Mouse (Mus musculus) neural tube, embryonic 12.5 days (tissue): ENCODE data around the gene Dnajc13. TPM values are rescaled to one million over a fixed set of nuclear protein-coding genes. Genes with fewer than 3 reads are reported as not detected.

Source experiments
- ATAC-seq: fragments of 200-750 bp; cut with Nextera tagmentation; 2 replicates; pipeline ENCODE4 v1.8.0; 2017; ENCODE audit warnings: low read depth, mild to moderate bottlenecking, moderate TSS enrichment, moderate library complexity; ENCODE audit not compliant: low FRiP score
- H3K27ac ChIP-seq: fragments of 300-500 bp; sonication (generic); 2 replicates; pipeline ENCODE4 v1.5.1; 2016
- H3K27me3 ChIP-seq: fragments of 300-500 bp; sonication (generic); replicated peaks from 2 replicates; pipeline ENCODE4 v1.6.1; 2016; ENCODE audit warnings: mild to moderate bottlenecking
- H3K36me3 ChIP-seq: fragments of 300-500 bp; sonication (generic); 2 replicates; pipeline ENCODE4 v1.6.1; 2016; ENCODE audit warnings: mild to moderate bottlenecking
- H3K4me1 ChIP-seq: fragments of 300-500 bp; sonication (generic); 2 replicates; pipeline ENCODE4 v1.6.1; 2016
- H3K4me2 ChIP-seq: fragments of 300-500 bp; sonication (generic); replicated peaks from 2 replicates; pipeline ENCODE4 v1.6.1; 2016; ENCODE audit warnings: mild to moderate bottlenecking
- H3K4me3 ChIP-seq: fragments of 300-500 bp; sonication (generic); 2 replicates; pipeline ENCODE4 v1.5.1; 2016
- H3K9ac ChIP-seq: fragments of 300-500 bp; sonication (generic); 2 replicates; pipeline ENCODE4 v1.6.1; 2016; ENCODE audit warnings: mild to moderate bottlenecking
- H3K9me3 ChIP-seq: fragments of 300-500 bp; sonication (generic); 2 replicates; pipeline ENCODE4 v1.6.1; 2016; ENCODE audit warnings: mild to moderate bottlenecking
- WGBS: fragments of 180-500 bp; shearing (Covaris S2); methylation state at CpG from one replicate; pipeline ENCODE4 v1.1.7; 2016; 5-methylcytosine and 5-hydroxymethylcytosine counted together
- polyA plus RNA-seq: library from polyadenylated mRNA; unstranded; fragments of >200 nt; fragmentation: Nextera tagmentation; extraction: Ambion mirVana; gene quantifications from 2 replicates; pipeline ENCODE4 v1.2.1, GENCODE M21; 2016

The Dnajc13 gene
- polyA plus RNA-seq, 1 experiment from 2014 or later = 20.0 TPM

- no peak overlapping the region for H3K4me2 ChIP-seq
- no peaks in the 10 kb centered on the region for H3K4me1 ChIP-seq
- H3K36me3 ChIP-seq = peaks cover 73% of the 10 kb centered on the region
- no peak overlapping the region for H3K4me3 ChIP-seq
- 78% methylated on average over 2 of the region's 2 CpGs for WGBS
- no peak overlapping the region for H3K27ac ChIP-seq
- no peaks in the 10 kb centered on the region for H3K27me3 ChIP-seq
- no peak overlapping the region for H3K9ac ChIP-seq
- ATAC-seq = no peak
- H3K9me3 ChIP-seq = no peaks in the 10 kb centered on the region
Observed at GRCm38 (mm10) chr9:104194528-104194927, 68.2 kb downstream of the Dnajc13 start.

GRCm38 (mm10) chr9:104193900-104194299 lies 68.8 kb downstream of the Dnajc13 start:
- Histone ChIP-seq H3K4me3 (no peak overlapping the region), H3K4me1 (no peaks in the 10 kb centered on the region), H3K9ac (no peak overlapping the region), H3K27me3 (no peaks in the 10 kb centered on the region), H3K27ac (no peak overlapping the region), H3K36me3 (peaks cover 76% of the 10 kb centered on the region), H3K9me3 (no peaks in the 10 kb centered on the region), H3K4me2 (no peak overlapping the region)
- WGBS = 93% methylated on average over 2 of the region's 2 CpGs
- no peak for ATAC-seq

- Histone ChIP-seq H3K27ac (no peak overlapping the region), H3K4me2 (no peak overlapping the region), H3K9me3 (no peaks in the 10 kb centered on the region), H3K4me3 (no peak overlapping the region), H3K27me3 (no peaks in the 10 kb centered on the region), H3K9ac (no peak overlapping the region), H3K36me3 (peaks cover 78% of the 10 kb centered on the region), H3K4me1 (no peaks in the 10 kb centered on the region)
- ATAC-seq = no peak
- 86% methylated on average over 1 of the region's 1 CpGs for WGBS
Observed at GRCm38 (mm10) chr9:104193327-104193726, 69.4 kb downstream of the Dnajc13 start.

GRCm38 (mm10) chr9:104192513-104192912 lies 70.2 kb downstream of the Dnajc13 start:
- Histone ChIP-seq H3K36me3 (peaks cover 76% of the 10 kb centered on the region), H3K27ac (no peak overlapping the region)
- WGBS = 94% methylated on average over 6 of the region's 6 CpGs

GRCm38 (mm10) chr9:104189657-104190056 lies 73.1 kb downstream of the Dnajc13 start:
- no peaks in the 10 kb centered on the region for H3K4me1 ChIP-seq
- H3K4me3 ChIP-seq = no peak overlapping the region
- WGBS = 94% methylated on average over 5 of the region's 5 CpGs
- H3K9me3 ChIP-seq = no peaks in the 10 kb centered on the region
- no peak overlapping the region for H3K9ac ChIP-seq
- H3K36me3 ChIP-seq = peaks cover 67% of the 10 kb centered on the region
- no peak overlapping the region for H3K4me2 ChIP-seq
- ATAC-seq = no peak
- H3K27me3 ChIP-seq = no peaks in the 10 kb centered on the region
- no peak overlapping the region for H3K27ac ChIP-seq

More at GRCm38 (mm10) chr9:104192513-104192912, 70.2 kb downstream of the Dnajc13 start:
- no peak overlapping the region for H3K4me2 ChIP-seq
- no peak overlapping the region for H3K9ac ChIP-seq
- no peak overlapping the region for H3K4me3 ChIP-seq
- no peak for ATAC-seq
- no peaks in the 10 kb centered on the region for H3K4me1 ChIP-seq
- no peaks in the 10 kb centered on the region for H3K27me3 ChIP-seq
- no peaks in the 10 kb centered on the region for H3K9me3 ChIP-seq

- WGBS = 93% methylated on average over 1 of the region's 1 CpGs
- no peaks in the 10 kb centered on the region for H3K4me1 ChIP-seq
Observed at GRCm38 (mm10) chr9:104188704-104189103, 74.0 kb downstream of the Dnajc13 start.

GRCm38 (mm10) chr9:104187028-104187427 lies 75.7 kb downstream of the Dnajc13 start:
- no peaks in the 10 kb centered on the region for H3K27me3 ChIP-seq

More at GRCm38 (mm10) chr9:104188704-104189103, 74.0 kb downstream of the Dnajc13 start:
- Histone ChIP-seq H3K4me3 (no peak overlapping the region), H3K4me2 (no peak overlapping the region), H3K9ac (no peak overlapping the region), H3K27ac (no peak overlapping the region), H3K36me3 (peaks cover 62% of the 10 kb centered on the region), H3K9me3 (no peaks in the 10 kb centered on the region), H3K27me3 (no peaks in the 10 kb centered on the region)
- no peak for ATAC-seq

GRCm38 (mm10) chr9:104183181-104183580 lies 79.5 kb downstream of the Dnajc13 start:
- H3K27me3 ChIP-seq = no peaks in the 10 kb centered on the region
- peaks cover 55% of the 10 kb centered on the region for H3K36me3 ChIP-seq
- no peak for ATAC-seq
- no peak overlapping the region for H3K4me2 ChIP-seq
- H3K9me3 ChIP-seq = no peaks in the 10 kb centered on the region
- WGBS = 93% methylated on average over 5 of the region's 5 CpGs
- no peak overlapping the region for H3K27ac ChIP-seq
- H3K4me1 ChIP-seq = peaks cover 12% of the 10 kb centered on the region; the same call in 1 of the 2 replicates
- H3K9ac ChIP-seq = no peak overlapping the region
- no peak overlapping the region for H3K4me3 ChIP-seq

More at GRCm38 (mm10) chr9:104187028-104187427, 75.7 kb downstream of the Dnajc13 start:
- Histone ChIP-seq H3K4me2 (no peak overlapping the region), H3K27ac (no peak overlapping the region), H3K4me3 (no peak overlapping the region), H3K9me3 (no peaks in the 10 kb centered on the region), H3K9ac (no peak overlapping the region), H3K4me1 (peaks cover 7% of the 10 kb centered on the region; the same call in 1 of the 2 replicates), H3K36me3 (peaks cover 58% of the 10 kb centered on the region)
- 91% methylated on average over 5 of the region's 5 CpGs for WGBS
- ATAC-seq = no peak

GRCm38 (mm10) chr9:104182328-104182727 lies 80.4 kb downstream of the Dnajc13 start:
- Histone ChIP-seq H3K4me2 (no peak overlapping the region), H3K36me3 (peaks cover 54% of the 10 kb centered on the region), H3K9me3 (no peaks in the 10 kb centered on the region), H3K4me3 (no peak overlapping the region), H3K27me3 (no peaks in the 10 kb centered on the region), H3K27ac (no peak overlapping the region), H3K4me1 (peaks cover 12% of the 10 kb centered on the region; the same call in 1 of the 2 replicates), H3K9ac (no peak overlapping the region)
- WGBS = 32% methylated on average over 5 of the region's 5 CpGs
- ATAC-seq = no peak

- no peak overlapping the region for H3K9ac ChIP-seq
- H3K4me1 ChIP-seq = peaks cover 12% of the 10 kb centered on the region; the same call in 1 of the 2 replicates
- no peak for ATAC-seq
Observed at GRCm38 (mm10) chr9:104181626-104182025, 81.1 kb downstream of the Dnajc13 start.

GRCm38 (mm10) chr9:104180046-104180445 lies 82.7 kb downstream of the Dnajc13 start:
- Histone ChIP-seq H3K27me3 (no peaks in the 10 kb centered on the region), H3K36me3 (peaks cover 66% of the 10 kb centered on the region), H3K9me3 (no peaks in the 10 kb centered on the region), H3K4me2 (no peak overlapping the region), H3K27ac (no peak overlapping the region), H3K9ac (no peak overlapping the region), H3K4me1 (peaks cover 12% of the 10 kb centered on the region; the same call in 1 of the 2 replicates), H3K4me3 (no peak overlapping the region)
- no peak for ATAC-seq
- WGBS = 97% methylated on average over 6 of the region's 6 CpGs

More at GRCm38 (mm10) chr9:104181626-104182025, 81.1 kb downstream of the Dnajc13 start:
- WGBS = 92% methylated on average over 4 of the region's 4 CpGs
- Histone ChIP-seq H3K4me3 (no peak overlapping the region), H3K36me3 (peaks cover 57% of the 10 kb centered on the region), H3K9me3 (no peaks in the 10 kb centered on the region), H3K4me2 (no peak overlapping the region), H3K27ac (no peak overlapping the region), H3K27me3 (no peaks in the 10 kb centered on the region)

- Histone ChIP-seq H3K4me3 (no peak overlapping the region), H3K27ac (no peak overlapping the region), H3K4me1 (no peaks in the 10 kb centered on the region), H3K27me3 (no peaks in the 10 kb centered on the region), H3K9me3 (no peaks in the 10 kb centered on the region), H3K36me3 (peaks cover 76% of the 10 kb centered on the region), H3K4me2 (no peak overlapping the region), H3K9ac (no peak overlapping the region)
- ATAC-seq = no peak
- WGBS = 94% methylated on average over 6 of the region's 6 CpGs
Observed at GRCm38 (mm10) chr9:104172342-104172741, 90.4 kb downstream of the Dnajc13 start.

- Histone ChIP-seq H3K9me3 (no peaks in the 10 kb centered on the region), H3K9ac (no peak overlapping the region), H3K4me3 (no peak overlapping the region), H3K4me2 (no peak overlapping the region), H3K4me1 (no peaks in the 10 kb centered on the region), H3K27me3 (no peaks in the 10 kb centered on the region), H3K36me3 (peaks cover 77% of the 10 kb centered on the region), H3K27ac (no peak overlapping the region)
- 93% methylated on average over 6 of the region's 6 CpGs for WGBS
- no peak for ATAC-seq
Observed at GRCm38 (mm10) chr9:104171651-104172050, 91.1 kb downstream of the Dnajc13 start.
